Mouse (Mus musculus): ENCODE measurements around the gene Secisbp2. TPM values are rescaled to one million over a fixed set of nuclear protein-coding genes. Genes with fewer than 3 reads are reported as not detected.

Secisbp2 gene
- polyA plus RNA-seq, 2 experiments from 2014 or later: 33.4 to 38.9 TPM

GRCm38 (mm10) chr13:51685290-51685966 is 33.9 kb downstream of the Secisbp2 start:
- ATAC-seq: no peak

DNA sequence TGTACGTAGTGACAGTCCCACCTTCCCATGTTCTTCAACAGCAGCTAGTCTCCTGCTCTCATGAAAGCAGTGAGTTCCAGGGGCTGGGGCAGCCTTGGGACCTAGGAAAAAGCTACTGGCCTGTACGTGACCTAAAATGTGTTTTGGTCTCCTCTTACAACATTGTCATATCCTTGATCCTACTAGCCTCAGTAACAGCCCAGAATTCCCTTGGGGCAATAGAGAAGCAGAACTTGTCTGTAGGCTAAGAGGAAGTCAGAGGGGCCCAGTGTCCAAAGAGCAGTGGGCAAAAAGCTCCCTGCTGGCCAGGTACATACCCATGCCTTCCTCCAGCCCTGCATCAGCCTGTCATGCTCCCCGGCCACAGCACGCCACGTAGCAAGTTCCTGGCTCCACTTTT is 35.5 kb downstream of the Secisbp2 start:
- no peak for ATAC-seq

DNA sequence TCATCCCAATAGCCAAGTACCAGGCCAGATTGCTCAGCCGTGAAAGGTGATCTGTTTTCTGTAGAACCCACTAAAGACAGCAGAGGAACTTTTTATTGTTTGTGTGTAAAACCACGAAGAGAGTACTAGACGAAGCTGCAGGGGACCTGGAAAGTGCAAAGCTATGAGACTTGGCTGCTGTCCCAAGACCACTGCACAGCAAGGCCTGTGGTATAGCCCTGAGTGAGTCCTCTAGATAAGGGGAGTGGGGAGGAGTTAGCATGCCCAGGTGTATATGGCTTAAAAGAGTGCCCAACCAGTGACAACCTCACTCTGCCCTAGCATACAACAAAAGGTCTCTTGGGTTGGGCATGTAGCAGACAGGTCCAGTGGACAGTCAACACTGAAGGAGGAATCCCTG is 37.2 kb downstream of the Secisbp2 start:
- no peak for ATAC-seq

GRCm38 (mm10) chr13:51696481-51696880 is 45.0 kb downstream of the Secisbp2 start:
- no peak for ATAC-seq

GRCm38 (mm10) chr13:51697455-51697854 is 46.0 kb downstream of the Secisbp2 start:
- ATAC-seq: no peak

DNA sequence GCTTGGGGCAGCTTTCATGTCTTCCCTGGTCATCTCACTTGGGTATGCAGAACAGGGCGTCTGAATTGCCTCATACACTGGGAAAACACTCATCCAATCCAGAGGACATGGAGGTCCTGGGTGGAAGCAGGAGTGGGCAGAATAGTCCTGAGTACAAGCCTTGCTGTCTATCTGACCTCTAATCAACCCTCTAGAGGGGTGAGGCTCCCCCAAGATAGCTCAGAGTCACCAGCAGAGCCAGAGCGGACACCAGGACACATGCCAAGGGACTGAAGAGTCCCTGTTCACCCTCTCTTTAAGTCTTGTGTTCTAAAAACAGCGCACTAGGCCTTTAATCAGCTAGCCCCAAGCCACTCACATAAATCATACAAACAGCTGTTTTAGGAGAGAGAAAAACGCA is 46.4 kb downstream of the Secisbp2 start:
- no peak for ATAC-seq

- ATAC-seq: no peak
Measured at GRCm38 (mm10) chr13:51698318-51698717, 46.8 kb downstream of the Secisbp2 start.

DNA sequence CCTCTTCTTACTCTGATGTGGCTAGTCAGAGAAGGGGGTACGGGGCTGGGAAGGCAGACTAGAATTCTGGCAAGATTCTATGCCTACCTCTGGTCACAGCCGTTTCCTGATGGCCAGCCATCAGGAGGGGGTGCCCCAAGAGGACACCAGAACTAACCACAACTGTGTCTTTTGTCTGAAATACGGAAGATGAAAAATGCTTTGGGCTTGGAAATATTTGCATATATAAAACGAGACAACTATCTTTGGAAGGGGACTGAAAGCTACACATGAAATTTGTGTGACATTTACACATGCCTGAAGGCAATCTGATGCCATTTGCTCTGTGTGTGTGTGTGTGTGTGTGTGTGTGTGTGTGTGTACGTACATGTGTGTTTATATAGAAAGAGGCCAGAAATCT is 52.4 kb downstream of the Secisbp2 start:
- no peak for ATAC-seq

GRCm38 (mm10) chr13:51705882-51706854 is 54.7 kb downstream of the Secisbp2 start:
- no peak for ATAC-seq

DNA sequence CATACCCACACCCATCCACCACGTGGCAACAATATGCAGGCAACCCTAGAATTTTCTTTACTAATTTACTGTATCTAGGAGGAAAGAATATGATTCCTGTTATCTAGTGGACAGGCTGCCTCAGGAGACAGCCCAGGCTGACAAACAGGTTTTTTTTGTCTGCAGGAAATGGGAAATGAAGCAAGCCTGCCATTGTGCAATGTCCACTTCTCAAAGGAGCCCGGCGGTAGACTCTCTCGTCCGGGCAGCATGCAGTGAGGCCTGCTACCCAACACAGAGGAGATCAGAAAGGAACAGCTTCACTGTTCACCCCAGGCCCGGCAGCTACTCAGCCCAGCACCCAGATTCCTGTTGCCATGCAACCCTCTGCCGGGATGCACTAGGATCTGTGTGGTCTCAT is 59.2 kb downstream of the Secisbp2 start:
- no peak for ATAC-seq

GRCm38 (mm10) chr13:51712022-51712421 is 60.5 kb downstream of the Secisbp2 start:
- peak; percentile 57 for ATAC-seq

DNA sequence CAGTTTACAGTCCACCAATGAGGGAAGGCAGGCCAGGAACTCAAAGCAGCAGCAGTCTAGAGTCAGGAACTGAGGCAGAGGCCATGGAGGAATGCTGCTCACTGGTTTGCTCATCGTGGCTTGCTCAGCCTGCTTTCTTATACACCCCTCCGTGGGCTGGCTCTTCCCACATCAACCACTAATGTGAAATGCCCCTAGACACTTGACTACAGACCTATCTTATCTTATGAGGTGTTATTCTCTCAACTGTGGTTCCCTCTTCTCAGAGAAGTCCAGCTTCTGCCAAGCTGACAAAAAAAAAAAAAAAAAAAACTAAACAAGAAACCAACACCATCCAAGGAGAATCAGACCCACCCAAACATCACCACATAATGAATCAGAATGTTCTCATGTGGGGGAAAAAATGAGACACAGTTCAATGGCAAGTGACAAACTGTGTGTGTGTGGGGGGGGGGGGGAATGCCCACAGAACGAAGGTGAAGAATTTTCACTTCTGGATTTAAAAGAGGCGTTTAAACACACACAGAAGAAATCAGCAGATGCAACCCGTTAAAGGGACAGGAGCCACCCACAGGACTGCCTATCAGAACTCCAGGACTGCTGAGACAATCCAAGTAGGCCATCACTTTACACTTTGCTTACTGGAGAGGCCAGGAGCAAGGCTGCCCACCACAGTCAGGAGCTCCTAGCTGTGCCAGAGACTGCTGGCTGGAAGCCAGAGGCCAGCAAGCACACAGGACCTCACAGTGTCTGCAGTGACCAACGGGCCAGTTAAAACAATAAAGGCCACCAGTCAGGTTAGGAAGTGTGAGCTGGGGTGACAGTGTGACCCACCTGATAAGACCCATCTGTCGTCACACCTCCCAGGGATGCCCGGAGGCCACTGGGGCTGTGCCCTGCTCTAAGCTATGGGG is 65.1 kb downstream of the Secisbp2 start:
- no peak for ATAC-seq

DNA sequence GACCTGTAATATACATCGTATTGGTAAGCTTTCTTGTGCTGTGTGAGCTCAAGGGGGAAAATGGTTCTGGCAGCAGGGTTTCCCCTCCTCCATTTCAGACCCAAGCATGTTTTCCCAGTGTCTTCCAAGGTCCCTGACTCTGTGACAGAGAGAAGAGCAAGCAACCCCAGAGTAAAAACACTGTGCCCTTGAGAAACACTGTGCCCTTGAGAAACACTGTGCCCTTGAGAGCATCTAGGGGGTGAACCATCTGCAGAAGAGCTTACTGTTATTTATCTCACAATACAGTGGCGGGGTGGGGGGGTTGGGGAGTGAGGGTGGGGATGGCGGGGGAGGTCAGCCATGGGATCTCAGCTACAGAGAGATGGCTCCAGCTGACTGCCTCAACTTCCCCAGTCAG is 67.8 kb downstream of the Secisbp2 start:
- no peak for ATAC-seq

DNA sequence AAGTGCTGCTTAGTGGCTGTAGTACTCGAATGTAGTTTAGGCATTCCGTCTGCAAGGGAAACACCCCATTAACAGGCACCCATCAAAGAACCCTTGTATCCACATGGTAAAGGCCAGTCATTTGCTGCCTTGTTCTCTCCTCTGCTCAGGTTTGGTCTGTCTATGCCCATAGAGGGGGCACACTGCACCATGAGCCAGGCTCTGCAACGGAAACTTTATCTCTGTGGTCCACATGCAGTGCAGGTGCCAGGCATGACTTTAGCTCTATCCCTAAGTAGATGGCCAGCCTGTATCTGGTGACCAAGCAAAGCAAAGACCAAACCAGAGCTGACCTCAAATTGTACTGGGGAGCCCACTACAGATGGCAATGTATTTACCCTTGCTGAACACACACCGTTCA is 69.1 kb downstream of the Secisbp2 start:
- no peak for ATAC-seq

DNA sequence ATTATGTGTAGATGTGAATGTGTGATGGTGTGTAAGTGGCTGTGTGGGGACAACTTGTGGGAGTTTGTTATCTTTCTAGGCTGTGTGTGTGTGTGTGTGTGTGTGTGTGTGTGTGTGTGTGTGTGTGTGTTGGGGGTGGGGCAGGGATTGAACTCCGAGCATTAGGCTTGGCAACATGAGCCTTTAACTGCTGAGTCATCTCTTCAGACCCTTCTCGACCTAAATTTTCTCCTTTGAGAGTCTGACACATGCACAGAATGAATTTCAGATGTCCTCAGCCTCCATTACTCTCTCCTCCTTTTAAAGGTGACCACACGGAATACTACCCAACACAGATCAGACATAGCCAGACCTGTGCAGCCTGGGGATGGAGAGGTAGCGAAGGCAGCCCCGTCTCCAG is 71.6 kb downstream of the Secisbp2 start:
- no peak for ATAC-seq

DNA sequence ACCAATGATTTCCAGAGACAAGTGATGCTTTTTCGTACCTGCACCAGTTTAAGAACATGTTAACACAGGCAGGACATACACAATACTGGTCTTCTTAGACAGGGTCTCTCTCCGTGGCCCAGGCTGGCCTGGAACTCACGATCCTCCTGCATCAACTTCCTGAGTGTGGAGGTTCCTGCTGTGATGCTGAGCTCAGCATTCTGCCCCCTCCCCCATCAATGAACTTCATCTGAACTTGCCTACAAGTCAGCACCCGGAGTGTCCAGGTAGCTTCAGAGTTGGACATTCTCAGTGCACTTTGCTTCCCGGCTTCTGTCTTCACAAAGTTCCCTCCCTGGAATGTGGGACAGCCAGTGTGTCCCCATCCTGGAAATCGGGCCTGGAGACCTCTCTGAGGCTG is 73.1 kb downstream of the Secisbp2 start:
- ATAC-seq: no peak

DNA sequence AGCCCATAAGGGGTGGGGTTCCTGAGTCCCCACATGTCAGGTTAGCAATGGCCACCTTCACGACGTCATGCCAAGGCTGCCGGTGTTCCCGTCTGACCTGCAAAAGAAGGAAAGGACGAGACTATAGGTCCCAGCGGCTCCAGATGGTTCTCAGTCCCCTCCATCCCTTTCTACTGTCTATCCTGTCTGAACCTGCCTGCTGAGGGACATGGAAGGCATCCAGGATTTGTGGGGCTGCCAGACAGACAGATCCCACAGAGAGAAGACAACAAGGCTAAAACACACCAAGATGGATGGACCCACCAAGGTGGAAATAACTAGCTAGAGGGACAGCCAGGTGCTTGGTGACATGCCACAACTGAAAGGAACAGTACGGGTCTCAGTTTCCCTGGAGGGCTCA is 73.9 kb downstream of the Secisbp2 start:
- no peak for ATAC-seq

DNA sequence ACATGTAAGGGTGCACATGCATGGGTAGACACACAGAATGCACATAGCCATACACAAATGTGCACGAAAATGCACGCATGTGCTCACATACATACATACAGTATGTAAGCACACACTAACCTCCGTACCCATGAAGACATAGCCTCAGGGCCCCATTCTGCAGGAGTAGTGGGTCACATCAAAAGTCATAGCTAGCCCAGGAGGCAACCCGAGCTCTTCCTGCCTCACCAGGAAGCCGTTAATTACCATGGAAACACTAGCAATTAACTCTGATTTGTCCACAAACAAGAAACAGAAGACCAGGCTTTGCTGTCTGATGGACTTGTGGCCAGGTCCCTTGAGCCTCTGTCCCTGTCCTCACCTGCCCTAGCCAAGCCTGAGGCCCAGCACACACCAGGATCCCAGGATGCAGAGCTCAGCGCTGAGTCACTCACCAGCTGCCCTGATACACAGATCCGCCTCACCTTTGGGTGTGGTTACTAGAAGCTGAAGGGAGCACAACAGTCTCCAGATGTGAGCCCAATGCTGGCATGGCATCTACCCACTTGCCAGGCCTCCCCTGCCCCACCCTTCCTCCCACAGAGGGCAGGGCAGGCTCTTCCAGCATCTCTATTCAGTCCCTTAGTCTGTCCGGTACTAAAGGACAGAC is 74.6 kb downstream of the Secisbp2 start:
- peak; percentile 59 for ATAC-seq

DNA sequence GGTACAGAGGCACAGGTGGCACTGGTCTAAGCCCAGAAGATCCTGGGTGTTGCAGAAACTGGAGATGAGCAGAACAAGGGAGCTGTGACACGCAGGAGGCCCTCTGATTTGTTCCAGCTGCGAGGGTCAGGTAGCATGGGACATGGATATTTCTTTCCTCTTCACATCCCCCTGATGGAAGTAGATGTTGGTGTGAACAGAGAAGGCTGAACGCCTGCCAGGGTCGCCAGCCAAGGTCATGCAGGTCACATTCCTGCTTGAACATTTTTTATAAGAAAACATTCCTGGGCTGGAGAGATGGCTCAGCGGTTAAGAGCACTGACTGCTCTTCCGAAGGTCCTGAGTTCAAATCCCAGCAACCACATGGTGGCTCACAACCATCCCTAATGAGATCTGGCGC is 75.9 kb downstream of the Secisbp2 start:
- no peak for ATAC-seq

GRCm38 (mm10) chr13:51729887-51730361 is 78.4 kb downstream of the Secisbp2 start:
- ATAC-seq: no peak

- ATAC-seq: no peak
Measured at GRCm38 (mm10) chr13:51731474-51731873, 80.0 kb downstream of the Secisbp2 start.

GRCm38 (mm10) chr13:51732097-51732664 is 80.7 kb downstream of the Secisbp2 start:
- ATAC-seq: peak; percentile 60
